ENCODE assay signal across 15 mouse cellular contexts in the genomic region with DNA sequence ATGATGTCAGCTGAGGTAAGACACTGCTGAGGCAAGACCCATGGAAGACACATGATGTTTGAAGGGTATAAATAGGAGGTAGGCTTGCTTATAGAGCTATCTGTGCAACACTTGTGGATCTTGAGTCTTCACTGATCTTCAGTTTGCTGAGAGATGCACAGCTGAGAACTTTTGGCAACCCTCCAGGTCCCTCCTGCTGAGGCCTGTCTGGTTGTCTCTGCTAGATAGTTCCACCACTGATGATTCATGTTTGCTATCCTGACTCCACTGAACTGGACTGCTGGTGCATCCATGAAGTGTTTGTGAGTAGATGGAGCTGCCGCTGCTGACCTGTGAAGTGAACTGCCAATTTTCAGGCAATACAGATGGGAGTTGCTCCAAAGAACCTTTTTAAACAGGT.
DNase-seq lines count a peak whose midpoint lies in the region; ATAC-seq lines count a peak whose summit lies in the region.
"Had no signal": no experiment of that assay in that cellular context is flagged by ENCODE, and none has a peak within 500 bp of the region (broad histone marks: within the 10 kb centered on the region; RNA-seq: fewer than 3 reads in every experiment).

No protein-coding gene starts in this region.

- H3K4me2 ChIP-seq in kidney, embryonic 14.5 days (replicated peaks; ENCODE audit: low read depth, low read length) = no peak overlapping the region
- H3K4me2 ChIP-seq: intestine, embryonic 15.5 days; limb, embryonic 15.5 days; midbrain, embryonic 15.5 days had no signal

- H3K4me1 ChIP-seq in kidney, embryonic 14.5 days (ENCODE audit: control insufficient read depth, insufficient read depth, low read length) = no peaks in the 10 kb centered on the region
- H3K4me1 ChIP-seq: intestine, embryonic 15.5 days; limb, embryonic 15.5 days; midbrain, embryonic 15.5 days had no signal

- H3K36me3 ChIP-seq in kidney, embryonic 14.5 days (ENCODE audit: control insufficient read depth, insufficient read depth, low read length) = no peaks in the 10 kb centered on the region
- H3K36me3 ChIP-seq: intestine, embryonic 15.5 days; limb, embryonic 15.5 days; midbrain, embryonic 15.5 days had no signal

- ATAC-seq in kidney, embryonic 14.5 days (ENCODE audit: low FRiP score, low TSS enrichment) = no peak
- ATAC-seq: intestine, embryonic 15.5 days; midbrain, embryonic 15.5 days had no signal

- no peaks in the 10 kb centered on the region for H3K27me3 ChIP-seq in kidney, embryonic 14.5 days (ENCODE audit: control insufficient read depth, insufficient read depth, low read length)
- H3K27me3 ChIP-seq: intestine, embryonic 15.5 days; limb, embryonic 15.5 days; midbrain, embryonic 15.5 days had no signal

- H3K9ac ChIP-seq in kidney, embryonic 14.5 days (ENCODE audit: low read depth, low read length) = no peak overlapping the region
- H3K9ac ChIP-seq: intestine, embryonic 15.5 days; limb, embryonic 15.5 days; midbrain, embryonic 15.5 days had no signal

- H3K27ac ChIP-seq in kidney, embryonic 14.5 days (ENCODE audit: low read depth, low read length) = no peak overlapping the region
- H3K27ac ChIP-seq: intestine, embryonic 15.5 days; layer of hippocampus, adult 2 months; limb, embryonic 15.5 days; midbrain, embryonic 15.5 days had no signal

- H3K4me3 ChIP-seq in kidney, embryonic 14.5 days (ENCODE audit: low read length) = no peak overlapping the region
- H3K4me3 ChIP-seq: intestine, embryonic 15.5 days; layer of hippocampus, adult 2 months; limb, embryonic 15.5 days; midbrain, embryonic 15.5 days had no signal

- 81% methylated on average over 1 of the region's 1 CpGs for WGBS in kidney, embryonic 14.5 days

- H3K9me3 ChIP-seq in kidney, embryonic 14.5 days (ENCODE audit: control insufficient read depth, low read length) = no peaks in the 10 kb centered on the region
- H3K9me3 ChIP-seq: intestine, embryonic 15.5 days; limb, embryonic 15.5 days; midbrain, embryonic 15.5 days had no signal

- peak; percentile 27 to 51 for DNase-seq in cerebellum, postnatal 14 days
- no peak for DNase-seq in cerebellum, adult 9-11 months
- peak; percentile 15 to 25 for DNase-seq in kidney, postnatal 4 days
- DNase-seq in retina, postnatal 1 day = peak; percentile 2
- DNase-seq in retina, embryonic 14.5 days (ENCODE audit: low spot score) = no peak
- peak; percentile 39 for DNase-seq in right cerebral cortex, postnatal 10 days (ENCODE audit: low spot score in 2 of 2)
- DNase-seq in thymus, postnatal 10 days (ENCODE audit: low spot score in 2 of 2) = no peak
- DNase-seq: B cell, adult 2 months; heart, postnatal 36 days; thymus, postnatal 36 days had no signal

Comparison
In these comparisons a context has a peak if more than half of its experiments do, and no peak if none do; other contexts are left out.
1. DNase-seq: peak in cerebellum, postnatal 14 days (2 of 2), kidney, postnatal 4 days (2 of 2), retina, postnatal 1 day (single experiment) and right cerebral cortex, postnatal 10 days (2 of 2); none in cerebellum, adult 9-11 months (single experiment), retina, embryonic 14.5 days (single experiment) and thymus, postnatal 10 days (0 of 2).